Mouse (Mus musculus): ENCODE results near the gene Cyp2d22.

DNA sequence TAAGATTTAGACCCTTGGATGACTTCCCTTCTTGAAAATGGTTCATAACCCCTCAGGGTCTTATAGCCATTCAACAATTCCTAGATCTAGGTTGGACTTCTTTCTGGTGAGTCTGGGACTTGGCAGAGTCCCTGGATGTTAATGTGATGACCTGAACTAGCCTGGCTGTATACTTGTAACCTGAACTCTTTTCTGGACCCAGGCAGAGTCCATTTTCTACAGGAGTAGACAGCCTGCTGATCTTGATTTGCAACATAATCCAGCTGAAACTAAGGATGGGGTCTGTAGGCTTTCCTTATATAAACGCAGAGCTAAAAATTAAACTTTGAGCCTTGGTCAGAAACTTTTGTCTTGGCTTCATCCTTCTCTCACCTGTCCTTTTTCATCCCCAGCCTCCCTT, 38.6 kb upstream of the Cyp2d22 start:
- TF ChIP-seq TAL1 (IDR thresholded peaks at IDR 0.05; ENCODE audit: low read length) = no peak
- TF ChIP-seq GATA1 (IDR thresholded peaks at IDR 0.05; ENCODE audit: low read length) = no peak

Measured in erythroblast, embryonic 14.5 days (primary cell).